Mouse (Mus musculus) kidney, postnatal 0 days (tissue): ENCODE data around the gene Adcy7. TPM values are rescaled to one million over a fixed set of nuclear protein-coding genes. Genes with fewer than 3 reads are reported as not detected.

Experiments
- ATAC-seq: fragments of 200-750 bp; cut with Nextera tagmentation; replicated peaks from 2 replicates; pipeline ENCODE4 v1.8.0; 2017; ENCODE audit warnings: low read depth, moderate number of reproducible peaks, moderate TSS enrichment, moderate library complexity; ENCODE audit not compliant: low FRiP score
- DNase-seq: peaks from one replicate; pipeline ENCODE4 v3.0.0-alpha.2; 2016; ENCODE audit warnings: low spot score
- H3K27ac ChIP-seq: fragments of 300-500 bp; sonication (generic); 2 replicates; pipeline ENCODE4 v1.5.1; 2014; ENCODE audit warnings: mild to moderate bottlenecking
- H3K27me3 ChIP-seq: fragments of 300-500 bp; sonication (generic); 2 replicates; pipeline ENCODE4 v1.6.1; 2014; ENCODE audit warnings: low read length, mixed read lengths; ENCODE audit not compliant: insufficient read depth
- H3K36me3 ChIP-seq: fragments of 300-500 bp; sonication (generic); 2 replicates; pipeline ENCODE4 v1.6.1; 2014; ENCODE audit warnings: low read length, mixed read lengths; ENCODE audit not compliant: insufficient read depth
- H3K4me1 ChIP-seq: fragments of 300-500 bp; sonication (generic); replicated peaks from 2 replicates; pipeline ENCODE4 v1.6.1; 2014; ENCODE audit warnings: antibody characterized with exemption, low read length, mixed read lengths; ENCODE audit not compliant: insufficient read depth
- H3K4me2 ChIP-seq: fragments of 300-500 bp; sonication (generic); 2 replicates; pipeline ENCODE4 v1.6.1; 2014; ENCODE audit warnings: mild to moderate bottlenecking, low read length, moderate library complexity, mixed read lengths
- H3K4me3 ChIP-seq: fragments of 300-500 bp; sonication (generic); replicated peaks from 2 replicates; pipeline ENCODE4 v1.5.1; 2014; ENCODE audit warnings: low read depth, low read length
- H3K9ac ChIP-seq: fragments of 300-500 bp; sonication (generic); 2 replicates; pipeline ENCODE4 v1.6.1; 2014; ENCODE audit warnings: low read depth, low read length
- H3K9me3 ChIP-seq: fragments of 300-500 bp; sonication (generic); replicated peaks from 2 replicates; pipeline ENCODE4 v1.6.1; 2016; ENCODE audit warnings: low read length, inconsistent platforms, mixed read lengths
- CTCF ChIP-seq: IDR thresholded peaks from 2 replicates; pipeline ENCODE4 v1.5.1; 2016; ENCODE audit warnings: antibody characterized with exemption, low read depth, mild to moderate bottlenecking, moderate library complexity
- WGBS: fragments of 180-500 bp; shearing (Covaris S2); extraction: QIAGEN DNeasy Blood & Tissue Kit; methylation state at CpG from one replicate; pipeline ENCODE4 v1.1.7; 2014; 5-methylcytosine and 5-hydroxymethylcytosine counted together
- polyA plus RNA-seq: library from polyadenylated mRNA; unstranded; fragments of >200 nt; fragmentation: Nextera tagmentation; extraction: Ambion mirVana; gene quantifications from 2 replicates; pipeline ENCODE4 v1.2.1, GENCODE M21; 2015

Gene Adcy7
- polyA plus RNA-seq: 4.3 TPM in 2 replicates

GRCm38 (mm10) chr8:88272231-88273050 is at the start of gene Adcy7:
Gene Adcy7, plus strand, starts transcription at chr8:88272403.
- Histone ChIP-seq H3K36me3 (no peaks in the 10 kb centered on the region), H3K4me1 (no peaks in the 10 kb centered on the region; the same call in none of the 2 replicates), H3K4me3 (peak within 1 kb of the TSS; percentile 44), H3K9ac (peak within 1 kb of the TSS; percentile 61), H3K4me2 (peak within 1 kb of the TSS; percentile 84), H3K9me3 (no peaks in the 10 kb centered on the region), H3K27ac (no peak within 1 kb of the TSS), H3K27me3 (0 out of 2 replicates have a peak, but pooled peaks cover 5% of the 10 kb centered on the region)
- DNase-seq: peak; percentile 42
- WGBS: 4% methylated on average over 62 of the region's 64 CpGs
- peak; percentile 60 for ATAC-seq
- TF ChIP-seq CTCF: peak; percentile 49

GRCm38 (mm10) chr8:88225358-88225757 is 46.8 kb upstream of the Adcy7 start:
- WGBS: 70% methylated on average over 5 of the region's 5 CpGs
- H3K27ac ChIP-seq: no peak overlapping the region
- TF ChIP-seq CTCF: no peak
- H3K4me3 ChIP-seq: no peak overlapping the region
- ATAC-seq: no peak
- no peak overlapping the region for H3K9ac ChIP-seq
- H3K9me3 ChIP-seq: no peaks in the 10 kb centered on the region
- no peak for DNase-seq
- no peaks in the 10 kb centered on the region for H3K36me3 ChIP-seq
- H3K4me2 ChIP-seq: no peak overlapping the region
- no peaks in the 10 kb centered on the region for H3K27me3 ChIP-seq
- H3K4me1 ChIP-seq: peaks cover 11% of the 10 kb centered on the region

- no peak overlapping the region for H3K4me3 ChIP-seq
- no peak overlapping the region for H3K9ac ChIP-seq
- peaks cover 11% of the 10 kb centered on the region for H3K4me1 ChIP-seq
- no peak for ATAC-seq
- no peak for TF ChIP-seq CTCF
- no peak overlapping the region for H3K4me2 ChIP-seq
- 48% methylated on average over 6 of the region's 6 CpGs for WGBS
- H3K9me3 ChIP-seq: no peaks in the 10 kb centered on the region
- H3K36me3 ChIP-seq: no peaks in the 10 kb centered on the region
- no peak overlapping the region for H3K27ac ChIP-seq
- no peaks in the 10 kb centered on the region for H3K27me3 ChIP-seq
- no peak for DNase-seq
These were observed 44.4 kb upstream of the Adcy7 start for GRCm38 (mm10) chr8:88227851-88228250.

GRCm38 (mm10) chr8:88228286-88228685 is 43.9 kb upstream of the Adcy7 start:
- H3K9ac ChIP-seq: no peak overlapping the region
- 38% methylated on average over 1 of the region's 1 CpGs for WGBS
- no peak overlapping the region for H3K4me3 ChIP-seq
- no peak; the same call in 1 of the 2 replicates for ATAC-seq
- H3K27me3 ChIP-seq: no peaks in the 10 kb centered on the region
- H3K4me2 ChIP-seq: peak overlapping the region; percentile 4; the same call in 1 of the 2 replicates
- no peaks in the 10 kb centered on the region for H3K36me3 ChIP-seq
- peak overlapping the region; percentile 31; the same call in 1 of the 2 replicates for H3K27ac ChIP-seq
- no peaks in the 10 kb centered on the region for H3K9me3 ChIP-seq
- peaks cover 11% of the 10 kb centered on the region for H3K4me1 ChIP-seq
- no peak for TF ChIP-seq CTCF
- DNase-seq: peak; percentile 71

- H3K4me1 ChIP-seq: peaks cover 11% of the 10 kb centered on the region
- peak overlapping the region; percentile 4; the same call in 1 of the 2 replicates for H3K4me2 ChIP-seq
- H3K9ac ChIP-seq: no peak overlapping the region
- H3K36me3 ChIP-seq: no peaks in the 10 kb centered on the region
- peak; percentile 14 for DNase-seq
- H3K27me3 ChIP-seq: no peaks in the 10 kb centered on the region
- TF ChIP-seq CTCF: no peak
- WGBS: 50% methylated on average over 1 of the region's 1 CpGs
- H3K9me3 ChIP-seq: no peaks in the 10 kb centered on the region
- peak overlapping the region; percentile 31; the same call in 1 of the 2 replicates for H3K27ac ChIP-seq
- H3K4me3 ChIP-seq: no peak overlapping the region
- no peak for ATAC-seq
These were observed 43.4 kb upstream of the Adcy7 start for GRCm38 (mm10) chr8:88228800-88229199.

- no peak for TF ChIP-seq CTCF
- WGBS: 84% methylated on average over 2 of the region's 2 CpGs
- no peak overlapping the region for H3K9ac ChIP-seq
- H3K4me2 ChIP-seq: no peak overlapping the region
- H3K4me3 ChIP-seq: no peak overlapping the region
- DNase-seq (no peak), ATAC-seq (no peak)
- no peaks in the 10 kb centered on the region for H3K27me3 ChIP-seq
- no peaks in the 10 kb centered on the region for H3K9me3 ChIP-seq
- H3K27ac ChIP-seq: no peak overlapping the region
- no peaks in the 10 kb centered on the region for H3K4me1 ChIP-seq
- no peaks in the 10 kb centered on the region for H3K36me3 ChIP-seq
These were observed 35.5 kb upstream of the Adcy7 start for GRCm38 (mm10) chr8:88236666-88237065.
